Mouse (Mus musculus): ENCODE results near the gene Hikeshi.

Gene Hikeshi

DNA sequence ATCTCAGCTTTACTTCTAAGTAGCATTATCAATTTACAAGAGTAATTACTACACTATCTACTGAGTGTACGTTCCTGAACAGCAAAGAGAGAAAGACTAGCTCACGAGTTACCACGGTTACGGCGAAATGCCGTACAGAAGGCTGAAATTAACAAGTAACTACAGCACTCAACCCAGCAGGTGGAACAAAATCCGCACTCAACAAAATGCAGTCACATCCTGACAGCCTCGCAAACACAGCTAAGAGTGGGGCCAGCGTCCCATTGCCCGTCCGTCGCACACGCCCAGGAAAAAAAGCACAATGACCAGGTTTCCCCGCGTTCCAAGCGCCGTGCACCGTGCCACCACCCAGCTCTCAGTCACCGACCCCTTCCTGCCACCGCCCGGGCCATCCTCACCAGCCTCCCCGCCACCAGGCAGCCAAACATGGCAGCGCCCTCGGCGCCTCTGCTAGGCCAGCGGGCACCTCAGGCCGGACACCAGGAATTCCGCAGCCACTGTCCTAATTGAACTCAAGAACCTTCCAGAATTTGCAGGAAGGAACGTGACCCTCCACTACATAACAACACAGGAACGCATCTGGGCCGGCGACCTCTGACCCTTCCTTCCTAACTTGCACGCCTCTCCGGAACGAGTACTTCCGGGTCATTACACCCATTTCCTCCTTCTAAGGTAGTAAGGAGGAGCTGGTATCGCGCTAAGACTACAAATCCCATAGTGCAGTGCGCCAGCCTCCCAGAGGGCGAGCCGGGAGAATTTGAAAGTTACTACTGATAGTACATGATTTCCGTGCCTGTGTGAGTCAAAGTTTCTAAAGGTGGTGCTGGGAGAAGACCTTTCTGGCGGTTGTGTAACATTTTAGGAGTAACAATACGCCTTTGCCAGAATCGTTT lies at the start of gene Hikeshi:
Hikeshi (minus strand) TSS at position 634 of the 893 bp plus-strand sequence.
- peak; percentile 92 for DNase-seq (ENCODE audit: low spot score)

DNA sequence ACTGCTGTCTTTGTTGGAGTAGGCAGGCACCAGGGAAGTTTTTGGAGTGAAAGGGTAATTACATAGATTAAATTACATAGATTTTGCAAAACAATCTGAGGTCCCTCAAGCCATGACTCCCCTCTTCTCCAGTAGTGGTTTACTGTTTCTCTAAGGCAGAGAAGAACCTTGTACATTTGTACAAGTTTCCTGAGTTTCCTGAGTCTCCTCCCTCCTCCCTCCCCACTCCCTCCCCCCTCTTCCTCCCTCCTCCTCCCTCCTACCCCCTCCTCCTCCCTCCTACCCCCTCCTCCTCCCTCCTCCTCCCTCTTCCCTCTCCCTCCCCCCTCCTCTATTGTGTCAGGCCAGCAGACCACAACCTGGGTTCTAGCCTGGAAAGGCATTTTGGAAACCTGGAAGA lies 43.4 kb upstream of the Hikeshi start:
- DNase-seq (ENCODE audit: low spot score), result no peak

DNA sequence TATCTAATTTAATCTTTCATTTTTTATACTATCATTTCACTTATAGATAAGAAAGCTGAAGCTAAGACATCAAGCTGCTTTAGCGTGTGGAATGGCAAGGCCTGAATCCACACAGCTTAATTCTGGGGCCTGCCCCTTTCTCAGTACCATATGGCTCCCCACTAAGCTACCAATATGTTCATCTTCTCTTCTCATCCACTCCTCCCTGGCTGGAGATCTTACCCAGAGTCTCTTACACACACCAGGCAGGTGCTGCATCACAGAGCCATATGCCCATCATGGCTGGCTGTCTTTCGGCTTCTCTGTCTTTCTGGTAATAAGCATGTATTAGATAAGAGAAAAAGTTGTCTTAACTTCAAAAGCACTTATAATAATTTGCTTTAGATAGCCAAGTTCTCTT lies 42.4 kb upstream of the Hikeshi start:
- no peak for DNase-seq (ENCODE audit: low spot score)

DNA sequence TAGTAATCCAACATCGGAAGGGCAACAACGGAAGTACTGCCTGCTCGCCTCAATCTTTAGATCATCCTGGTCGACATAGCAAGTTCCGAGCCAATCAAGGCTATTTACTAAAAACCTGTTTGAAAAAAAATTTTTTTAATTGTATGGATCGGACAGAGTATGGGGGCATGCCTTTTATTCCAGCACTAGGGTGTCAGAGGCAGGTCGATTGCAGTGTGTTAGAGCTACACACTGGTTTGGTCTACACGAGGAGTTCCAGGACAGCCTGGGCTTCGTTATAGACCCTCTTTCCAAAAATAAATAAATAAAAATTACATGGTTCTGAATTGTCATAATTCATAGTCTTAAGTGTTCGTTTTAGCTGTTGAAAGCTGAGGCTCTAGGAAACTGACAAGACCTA lies 40.6 kb upstream of the Hikeshi start:
- no peak for DNase-seq (ENCODE audit: low spot score)

DNA sequence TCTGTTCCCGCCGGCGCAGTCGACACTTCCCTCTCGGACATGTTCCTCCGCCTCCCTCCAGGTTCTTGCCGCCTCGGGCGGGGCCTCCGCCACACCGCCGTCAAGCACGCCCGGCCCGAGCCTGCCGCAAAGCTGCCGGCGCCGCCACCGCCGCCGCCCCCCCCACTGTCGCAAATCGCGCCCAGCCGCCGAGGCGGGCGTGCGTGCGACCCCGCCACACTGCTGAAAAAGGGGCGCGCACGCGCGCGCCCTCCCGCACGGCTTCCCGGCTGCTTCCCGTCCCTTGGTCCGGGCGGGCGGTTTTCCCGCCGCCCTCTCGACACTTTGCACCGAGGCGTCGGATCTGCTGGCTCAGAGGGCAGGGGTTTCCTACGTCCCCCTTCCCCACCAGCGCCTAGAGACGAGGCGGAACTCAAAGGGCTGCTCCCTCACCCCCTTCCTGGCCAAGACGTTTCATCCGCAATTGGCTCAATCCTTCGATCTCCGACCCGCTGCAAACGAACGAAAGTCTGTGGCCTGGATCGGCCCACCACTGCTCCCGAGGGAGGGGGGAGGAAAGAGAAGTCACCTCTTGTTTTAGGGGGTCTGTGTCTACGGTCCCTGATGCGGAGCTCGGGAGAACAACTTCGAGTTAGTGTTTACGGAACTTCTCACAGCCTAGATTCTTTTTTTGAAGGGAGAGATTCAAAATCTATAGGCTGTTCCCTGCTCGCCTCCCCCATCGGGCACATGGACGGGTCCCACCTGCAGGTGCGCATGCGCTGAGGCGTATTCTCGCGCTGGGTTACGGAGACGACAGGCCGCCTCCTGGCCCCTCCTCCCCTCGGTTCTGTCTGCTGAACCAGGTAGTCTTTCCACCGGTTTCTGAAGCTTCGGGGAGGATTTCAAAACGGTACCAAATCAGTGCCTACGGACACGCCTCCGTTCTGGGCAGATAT lies 39.8 kb upstream of the Hikeshi start, which contains the start of gene Eed:
Eed (minus strand) TSS at position 499 of the 938 bp plus-strand sequence.
- peak; percentile 87 for DNase-seq (ENCODE audit: low spot score)

DNA sequence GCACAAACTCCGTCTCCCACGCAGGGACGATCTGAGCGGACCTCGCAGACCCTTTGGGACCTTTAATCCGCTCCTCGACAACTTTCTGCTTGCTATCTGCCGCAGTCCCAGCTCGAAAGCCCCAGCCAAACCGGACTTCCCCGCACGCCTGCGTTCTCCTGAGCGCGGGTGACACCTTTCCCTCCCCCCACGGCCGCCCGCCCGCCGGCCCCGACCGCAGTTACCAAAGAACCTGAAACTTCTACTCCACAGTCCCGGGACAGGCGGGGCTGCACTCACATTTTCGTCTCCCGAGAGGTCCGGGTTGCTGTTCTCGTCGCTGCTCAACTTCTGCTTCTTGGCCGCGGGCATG lies 39.1 kb upstream of the Hikeshi start:
- DNase-seq (ENCODE audit: low spot score), result no peak

DNA sequence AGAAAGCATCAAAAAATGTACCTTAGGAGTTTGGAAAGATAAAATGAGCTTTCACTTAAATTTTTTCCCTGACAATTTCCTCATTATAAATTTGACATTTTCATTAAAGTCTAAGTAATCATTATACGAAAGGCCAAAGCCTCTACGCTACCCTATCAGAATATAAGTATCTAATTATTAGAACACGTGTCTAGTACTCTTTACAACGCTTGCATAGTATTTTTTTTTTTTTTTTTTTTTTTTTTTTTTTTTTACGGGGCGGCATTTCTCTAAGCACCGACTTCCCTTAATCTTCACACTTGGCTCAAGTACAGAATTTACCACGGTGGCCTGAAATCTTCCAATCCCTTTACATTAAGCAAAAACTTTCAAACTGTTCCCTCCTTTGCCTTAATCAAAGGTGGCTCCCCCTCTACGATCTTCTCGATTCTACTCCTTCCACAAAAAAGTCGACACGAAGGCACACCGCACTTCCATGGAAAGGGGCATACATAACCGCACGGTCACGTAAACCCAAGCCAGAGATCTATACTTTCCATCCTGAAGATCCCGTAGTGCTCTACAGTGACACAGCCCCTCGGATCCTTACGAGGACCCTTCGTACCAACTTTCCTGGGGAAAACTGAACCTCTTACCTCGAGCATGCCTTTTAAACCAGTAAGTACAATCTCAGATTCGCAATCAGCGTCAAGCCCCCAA lies 38.6 kb upstream of the Hikeshi start:
- DNase-seq (ENCODE audit: low spot score), result no peak

DNA sequence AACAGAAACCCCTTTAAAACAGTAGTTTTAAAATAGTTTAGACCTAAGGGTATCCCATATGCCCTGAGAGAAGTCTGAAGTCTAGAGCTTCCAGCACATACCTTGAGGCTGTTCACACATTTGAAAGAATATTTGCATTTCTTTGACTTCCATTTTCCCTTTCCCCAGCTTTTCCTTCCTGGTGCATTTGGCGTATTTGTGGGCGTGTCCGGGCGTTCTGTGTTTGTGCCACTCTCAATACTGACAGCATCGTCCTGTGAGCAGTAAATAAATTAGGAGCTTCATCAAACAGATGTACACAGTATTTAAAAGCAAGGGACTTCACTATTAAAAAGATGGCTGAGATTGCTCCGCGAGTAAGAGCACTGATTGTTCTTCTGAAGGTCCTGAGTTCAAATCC lies 35.8 kb upstream of the Hikeshi start:
- no peak for DNase-seq (ENCODE audit: low spot score)

DNA sequence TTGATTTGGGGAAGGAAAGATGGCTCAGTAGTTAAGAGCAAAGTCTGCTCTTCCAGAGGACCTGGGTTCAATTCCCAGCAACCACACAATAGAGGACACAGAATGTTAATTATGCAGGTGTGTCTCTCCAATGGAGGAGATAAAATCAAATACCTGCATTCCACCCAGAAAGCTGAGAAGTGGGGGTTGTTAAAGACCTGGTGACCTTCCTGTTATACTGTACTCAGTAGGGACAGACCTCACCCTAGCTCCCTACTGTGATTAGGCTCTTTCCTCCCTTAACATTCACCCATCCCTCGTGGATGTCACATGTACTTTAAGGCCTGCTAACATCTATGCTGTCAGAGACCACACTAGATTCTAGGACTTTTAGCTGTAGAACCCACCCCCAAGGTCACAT lies 34.6 kb upstream of the Hikeshi start:
- DNase-seq (ENCODE audit: low spot score), result no peak

DNA sequence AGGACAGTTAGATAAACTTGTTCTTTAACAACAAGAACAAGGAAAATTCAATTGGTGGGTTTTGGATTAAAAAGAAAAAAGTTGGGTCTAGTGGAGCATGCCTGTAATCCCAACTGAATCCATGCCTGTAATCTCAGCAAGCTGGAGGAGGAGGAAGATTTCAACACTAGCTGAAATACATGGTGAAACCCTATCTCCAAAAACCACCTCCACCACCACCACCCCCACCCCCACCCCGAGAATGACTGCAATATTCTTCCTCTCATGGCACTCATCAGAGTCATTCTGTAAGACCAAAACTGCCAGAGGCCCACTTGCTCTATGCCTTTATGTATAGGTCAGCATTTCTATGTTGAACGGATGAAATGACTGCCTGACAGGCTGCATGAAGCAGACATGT lies 26.2 kb upstream of the Hikeshi start:
- DNase-seq (ENCODE audit: low spot score), result no peak

DNA sequence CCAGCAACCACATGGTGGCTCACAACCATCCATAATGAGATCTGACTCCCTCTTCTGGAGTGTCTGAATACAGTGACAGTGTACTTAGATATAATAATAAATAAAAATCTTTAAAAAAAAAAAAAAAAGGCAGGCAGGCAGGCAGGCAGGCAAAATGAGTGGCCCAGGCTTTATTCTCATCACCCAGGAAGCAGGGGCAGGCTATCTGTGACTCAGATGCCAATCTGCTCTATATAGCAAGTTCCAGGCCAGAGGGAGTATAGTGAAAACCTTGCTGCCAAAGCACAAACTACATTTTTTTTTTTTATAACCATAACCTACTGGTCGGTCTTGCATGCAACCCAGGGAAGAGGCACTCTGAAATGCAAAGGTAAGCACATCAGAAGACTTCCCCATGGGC lies 25.8 kb upstream of the Hikeshi start:
- DNase-seq (ENCODE audit: low spot score), result no peak

DNA sequence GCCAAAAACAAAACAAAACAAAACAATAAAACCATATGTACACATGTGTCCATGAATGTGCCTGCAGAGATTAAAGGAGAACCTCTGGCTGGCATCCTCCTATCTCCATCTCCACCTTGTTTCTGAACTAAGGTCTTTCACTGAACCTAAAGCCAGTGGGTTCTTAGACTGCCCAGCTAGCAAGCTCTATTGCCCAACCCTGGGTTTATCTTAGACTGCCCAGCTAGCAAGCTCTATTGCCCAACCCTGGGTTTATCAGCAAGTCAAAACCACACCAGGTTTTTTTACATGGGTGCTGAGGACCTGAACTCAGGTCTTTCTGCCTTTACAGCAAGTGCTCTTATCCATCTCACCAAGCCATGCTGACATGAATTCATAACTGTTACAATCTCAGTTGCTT lies 22.1 kb upstream of the Hikeshi start:
- no peak for DNase-seq (ENCODE audit: low spot score)

DNA sequence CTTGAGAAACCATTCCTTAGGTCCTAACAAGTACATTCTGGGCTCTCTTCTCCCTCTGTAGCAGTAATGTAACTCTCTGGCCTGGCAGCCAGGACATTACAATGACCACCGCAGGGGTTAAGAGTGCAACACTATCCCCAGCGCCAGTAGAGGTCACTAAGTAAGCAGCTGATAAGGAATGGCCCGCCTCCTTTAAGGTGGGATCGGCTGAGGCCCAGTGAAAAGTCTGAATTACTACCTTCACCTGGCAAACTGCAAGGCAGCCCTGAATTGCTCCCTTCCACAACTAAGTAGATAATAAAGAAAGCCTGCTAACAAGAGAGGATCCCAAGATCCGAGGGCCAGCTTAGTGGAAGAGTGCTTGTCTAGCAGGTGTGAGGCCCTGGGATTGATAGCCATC lies 16.3 kb upstream of the Hikeshi start:
- no peak for DNase-seq (ENCODE audit: low spot score)

DNA sequence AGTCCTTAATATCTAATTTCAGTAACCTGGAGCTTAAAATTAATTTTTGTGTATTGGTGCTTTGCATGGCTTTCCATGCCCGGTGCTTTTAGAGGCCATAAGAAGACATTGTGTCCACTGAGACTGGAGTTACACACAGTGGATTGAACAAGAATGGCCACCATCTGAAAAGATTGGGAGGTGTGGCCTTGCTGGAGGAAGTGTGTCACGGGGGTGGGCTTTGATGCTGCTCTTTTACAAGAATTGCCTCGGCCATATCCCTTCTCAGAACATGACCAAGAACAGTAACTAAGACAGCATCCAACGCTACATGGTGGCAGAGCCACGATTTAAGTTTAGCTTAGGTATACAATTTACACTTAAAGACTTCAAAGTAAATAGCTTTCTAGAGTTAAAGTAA lies 13.3 kb upstream of the Hikeshi start:
- DNase-seq (ENCODE audit: low spot score), result no peak

DNA sequence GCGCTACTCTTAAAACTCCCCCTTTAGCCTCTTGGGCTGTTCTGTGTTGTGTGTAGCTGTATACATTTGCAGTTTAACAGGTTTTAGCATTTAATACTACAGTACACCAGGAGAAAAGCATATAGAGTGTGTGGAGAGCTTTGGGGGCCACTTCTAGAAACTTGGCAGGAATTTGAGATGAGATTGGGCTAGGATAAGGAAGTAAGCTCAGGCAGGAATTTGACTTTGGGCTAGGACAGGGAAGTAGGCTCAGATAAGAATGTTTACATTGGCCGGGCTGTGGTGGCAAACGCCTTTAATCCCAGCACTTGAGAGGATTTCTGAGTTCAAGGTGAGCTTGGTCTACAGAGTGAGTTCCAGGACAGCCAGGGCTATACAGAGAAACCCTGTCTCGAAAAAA lies 8.4 kb upstream of the Hikeshi start:
- DNase-seq (ENCODE audit: low spot score), result no peak

DNA sequence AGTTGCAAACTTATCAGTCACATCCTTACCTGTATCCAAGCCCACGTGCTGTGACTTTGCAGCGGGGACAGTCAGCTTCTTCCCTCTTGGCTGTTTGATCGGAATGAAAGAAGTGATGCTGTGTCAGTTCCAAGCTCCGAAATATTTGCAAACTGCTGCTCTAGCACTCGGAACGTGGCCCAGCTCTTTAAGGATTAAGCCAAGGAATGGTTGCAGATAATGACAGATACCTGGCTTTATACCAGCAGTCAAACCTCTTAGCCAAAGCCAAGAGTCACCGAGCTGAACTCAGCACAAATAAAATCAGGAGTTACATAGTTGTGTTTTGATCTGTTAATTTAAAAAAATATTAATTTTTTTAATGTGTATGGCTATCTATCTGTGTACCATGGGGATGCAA lies 7.0 kb upstream of the Hikeshi start:
- no peak for DNase-seq (ENCODE audit: low spot score)

DNA sequence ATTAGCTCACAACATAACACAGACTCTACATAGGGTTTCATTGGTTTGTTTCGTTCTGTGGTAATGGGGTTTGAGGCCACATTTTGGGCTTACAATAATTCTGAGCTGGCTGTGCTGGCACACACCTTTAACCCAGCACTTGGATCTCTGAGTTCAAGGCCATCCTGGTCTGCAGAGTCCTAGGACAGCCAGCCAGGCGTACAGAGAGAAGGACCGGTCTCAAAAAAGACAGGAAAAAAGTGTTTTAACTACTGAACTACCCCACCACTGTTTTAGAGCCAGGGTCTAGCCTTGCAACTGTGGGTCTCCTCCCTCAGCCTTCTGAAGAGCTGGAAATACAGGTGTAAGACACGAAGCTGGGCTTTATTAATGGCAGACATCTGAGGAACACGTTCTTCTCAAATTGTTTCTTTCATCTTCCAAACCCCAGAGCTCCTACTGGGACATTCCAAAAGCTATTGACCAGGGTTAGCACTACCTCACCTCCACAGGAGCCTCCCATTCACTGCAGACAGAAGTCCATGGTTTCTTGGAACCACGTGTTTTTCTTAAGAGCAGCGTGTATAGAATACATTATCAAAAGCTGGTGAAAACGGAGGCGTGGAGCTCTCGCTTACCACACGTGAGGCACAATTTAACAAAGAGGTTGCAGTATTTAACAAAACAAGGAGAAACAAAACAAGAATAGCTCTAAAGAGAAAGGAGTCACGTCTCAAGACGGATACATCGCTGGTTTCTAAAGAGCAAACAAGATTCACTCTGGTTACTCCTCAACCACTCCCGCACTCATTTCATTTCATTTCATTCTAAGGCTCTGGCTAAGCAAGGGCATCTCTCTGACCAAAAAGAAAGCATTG lies 1.3 kb downstream of the Hikeshi start:
- no peak for DNase-seq (ENCODE audit: low spot score)

DNA sequence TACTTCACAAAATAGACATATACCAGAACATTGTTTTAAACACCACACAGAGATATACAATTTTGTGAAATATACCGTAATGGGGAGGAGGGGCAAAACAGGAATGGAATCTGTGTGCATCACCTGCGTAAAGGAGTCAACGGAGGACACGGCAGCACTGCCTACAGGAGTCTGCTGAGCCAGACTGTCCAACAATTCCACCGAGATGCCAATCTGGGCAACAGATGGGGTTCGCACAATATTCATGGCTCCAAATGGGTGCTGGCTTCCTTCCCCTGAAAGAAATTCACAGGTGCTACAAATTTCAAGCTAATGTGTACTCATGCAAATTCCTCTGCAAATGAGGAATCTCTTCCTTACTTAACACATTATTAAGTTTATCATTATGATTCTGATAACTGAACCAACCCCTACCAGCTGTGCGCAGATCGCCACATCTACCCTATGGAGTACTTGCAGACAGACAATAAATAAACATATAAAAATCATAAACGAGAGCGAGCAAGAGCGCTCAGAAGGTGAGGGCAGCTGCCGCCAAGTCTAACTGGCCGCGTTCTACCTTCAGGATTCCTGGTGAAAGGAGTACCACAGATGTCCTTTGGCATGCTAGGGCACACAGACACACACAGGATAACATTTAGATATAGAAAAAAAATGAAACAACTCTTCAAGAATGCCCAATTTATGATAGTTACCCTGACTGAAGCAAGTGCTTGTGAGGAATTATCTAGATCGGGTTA lies 17.4 kb downstream of the Hikeshi start:
- peak; percentile 71 for DNase-seq (ENCODE audit: low spot score)

DNA sequence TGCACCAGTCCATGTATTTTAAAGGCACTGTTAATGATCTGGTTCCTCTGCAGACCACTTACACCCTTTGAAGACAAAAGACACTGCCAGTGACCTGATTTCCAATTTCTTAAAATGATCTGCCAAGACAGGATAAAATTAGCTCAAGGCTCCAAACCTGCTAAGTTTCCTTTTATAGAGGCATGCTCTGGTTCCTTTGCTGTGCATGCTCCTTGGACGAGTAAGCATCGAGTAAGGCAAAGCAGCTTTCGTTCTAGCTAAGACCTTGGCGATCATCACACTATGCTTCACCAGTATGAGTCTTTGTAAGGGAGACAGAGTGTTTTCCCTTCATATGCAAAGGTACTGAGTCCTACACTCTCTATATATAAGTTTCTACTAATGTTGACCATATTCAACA lies 23.2 kb downstream of the Hikeshi start:
- DNase-seq (ENCODE audit: low spot score), result no peak

DNA sequence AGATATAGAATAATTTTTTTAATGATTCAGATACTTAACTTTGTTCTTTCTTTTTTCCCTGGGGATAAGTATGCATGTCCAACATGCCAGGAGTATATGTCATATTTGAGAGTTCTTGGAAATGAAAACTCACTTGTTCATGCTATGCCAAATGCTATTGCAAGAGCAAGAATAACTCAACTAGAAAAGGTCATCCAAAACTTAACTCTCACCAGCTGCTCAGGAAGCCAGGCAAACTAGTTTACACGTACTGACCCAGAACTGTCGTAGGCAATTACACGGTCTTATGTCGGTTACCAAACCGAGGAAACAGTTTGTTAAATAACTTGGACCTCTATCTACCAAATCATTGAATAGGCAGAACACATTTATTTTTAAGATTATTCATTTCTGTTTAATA lies 24.3 kb downstream of the Hikeshi start:
- DNase-seq (ENCODE audit: low spot score), result no peak

Data from layer of hippocampus, adult 9-10 months (tissue).